Mouse (Mus musculus) CH12.LX (cell line): Measurements from ENCODE around the gene Pdzd3. TPM values are rescaled to one million over a fixed set of nuclear protein-coding genes. Genes with fewer than 3 reads are reported as not detected.

Experiments
- DNase-seq: peaks from one replicate; pipeline ENCODE4 v3.0.0-alpha.2; 2013; ENCODE audit errors: extremely low read depth
- H3K27ac ChIP-seq: 2 replicates; pipeline ENCODE4 v1.5.1; 2012; ENCODE audit warnings: low read depth, mild to moderate bottlenecking, control low read depth, moderate library complexity; ENCODE audit not compliant: insufficient read depth
- H3K27me3 ChIP-seq: replicated peaks from 2 replicates; pipeline ENCODE3; 2012; ENCODE audit warnings: inconsistent platforms
- H3K36me3 ChIP-seq, 2 experiments: replicated peaks in 1 of 2; 2 replicates each; pipeline versions ENCODE3 to v1.6.1; 2012; ENCODE audit warnings: inconsistent platforms in 1 of 2, low read length in 1 of 2, mild to moderate bottlenecking in 1 of 2, mixed read lengths in 1 of 2, moderate library complexity in 1 of 2; ENCODE audit not compliant: control insufficient read depth in 1 of 2, insufficient read depth in 1 of 2
- H3K4me1 ChIP-seq, 2 experiments: 2 replicates each; pipeline ENCODE4 v1.6.1; 2012; ENCODE audit warnings: inconsistent platforms in 1 of 2, moderate library complexity in 1 of 2; ENCODE audit not compliant: insufficient read depth in 2 of 2, control insufficient read depth in 1 of 2
- H3K4me2 ChIP-seq: 2 replicates; pipeline ENCODE4 v1.6.1; 2012; ENCODE audit warnings: low read depth, mild to moderate bottlenecking, control low read depth; ENCODE audit not compliant: poor library complexity, insufficient read depth, severe bottlenecking
- H3K4me3 ChIP-seq, 3 experiments: fragments of 150-350 bp in 1 of 3; sonication (generic) in 1 of 3; replicated peaks in 1 of 3; 2 replicates each; pipeline versions ENCODE3 to v1.5.1; 2011 to 2012; ENCODE audit warnings: low read depth in 2 of 3, low read length in 2 of 3, mild to moderate bottlenecking in 2 of 3, moderate library complexity in 2 of 3, control low read depth in 1 of 3, improper control_type of control experiment in 1 of 3, inconsistent platforms in 1 of 3, mixed read lengths in 1 of 3; ENCODE audit not compliant: poor library complexity in 1 of 3
- H3K79me2 ChIP-seq: replicated peaks from 2 replicates; pipeline ENCODE4 v1.6.1; 2012; ENCODE audit warnings: mild to moderate bottlenecking, moderate library complexity; ENCODE audit not compliant: control insufficient read depth, poor library complexity, insufficient read depth, severe bottlenecking; ENCODE audit errors: extremely low read depth
- H3K9ac ChIP-seq: 2 replicates; pipeline ENCODE4 v1.6.1; 2012; ENCODE audit warnings: low read depth, mild to moderate bottlenecking, control low read depth, moderate library complexity; ENCODE audit not compliant: insufficient read depth
- H3K9me3 ChIP-seq: replicated peaks from 2 replicates; pipeline ENCODE3; 2012; ENCODE audit warnings: low read length, inconsistent platforms, mixed read lengths
- BHLHE40 ChIP-seq: IDR thresholded peaks from 2 replicates; pipeline ENCODE4 v1.6.1; 2011; ENCODE audit warnings: mild to moderate bottlenecking, low read depth, low read length, improper control_type of control experiment
- CHD1 ChIP-seq: IDR thresholded peaks from 2 replicates; pipeline ENCODE4 v1.6.1; 2012; ENCODE audit warnings: low read depth, low read length, improper control_type of control experiment, inconsistent platforms
- CHD2 ChIP-seq: IDR thresholded peaks from 2 replicates; pipeline ENCODE4 v1.6.1; 2011; ENCODE audit warnings: low read length, improper control_type of control experiment
- CTCF ChIP-seq, 2 experiments: IDR thresholded peaks in 1 of 2; conservative IDR thresholded peaks in 1 of 2; 2 replicates each; pipeline ENCODE4 v1.5.1; 2011 to 2012; ENCODE audit warnings: low read depth in 2 of 2, low read length in 2 of 2, improper control_type of control experiment in 1 of 2, inconsistent platforms in 1 of 2, mild to moderate bottlenecking in 1 of 2, moderate library complexity in 1 of 2
- EP300 ChIP-seq: IDR thresholded peaks from 2 replicates; pipeline ENCODE4 v1.6.1; 2011; ENCODE audit warnings: low read length, improper control_type of control experiment
- ETS1 ChIP-seq: conservative IDR thresholded peaks from 2 replicates; pipeline ENCODE4 v1.6.1; 2012; ENCODE audit warnings: low read depth, mild to moderate bottlenecking, inconsistent platforms, low read length, improper control_type of control experiment, moderate library complexity
- HCFC1 ChIP-seq: IDR thresholded peaks from 2 replicates; pipeline ENCODE4 v1.6.1; 2012; ENCODE audit warnings: low read depth, mild to moderate bottlenecking, inconsistent platforms, low read length, improper control_type of control experiment
- JUND ChIP-seq: conservative IDR thresholded peaks from 2 replicates; pipeline ENCODE4 v1.6.1; 2011; ENCODE audit warnings: low read depth, low read length, improper control_type of control experiment
- KAT2A ChIP-seq: IDR thresholded peaks from 2 replicates; pipeline ENCODE4 v1.6.1; 2012; ENCODE audit warnings: low read length, improper control_type of control experiment, inconsistent platforms; ENCODE audit not compliant: insufficient replicate concordance
- MAX ChIP-seq: IDR thresholded peaks from 2 replicates; pipeline ENCODE4 v1.6.1; 2011; ENCODE audit warnings: low read length, improper control_type of control experiment
- MEF2A ChIP-seq: IDR thresholded peaks from 2 replicates; pipeline ENCODE4 v1.6.1; 2014; ENCODE audit warnings: low read depth, mild to moderate bottlenecking, inconsistent platforms, low read length, improper control_type of control experiment, borderline replicate concordance
- MYC ChIP-seq: IDR thresholded peaks from 2 replicates; pipeline ENCODE4 v1.6.1; 2011; ENCODE audit warnings: low read depth, mild to moderate bottlenecking, improper control_type of control experiment, low read length
- NRF1 ChIP-seq: IDR thresholded peaks from 2 replicates; pipeline ENCODE4 v1.6.1; 2014; ENCODE audit warnings: low read depth, mild to moderate bottlenecking, inconsistent platforms, low read length, improper control_type of control experiment, moderate library complexity
- POLR2A ChIP-seq: IDR thresholded peaks from 2 replicates; pipeline ENCODE4 v1.6.1; 2011; ENCODE audit warnings: low read depth, mild to moderate bottlenecking, improper control_type of control experiment, low read length
- POLR2AphosphoS2 ChIP-seq: IDR thresholded peaks from 2 replicates; pipeline ENCODE4 v1.6.1; 2011; ENCODE audit warnings: low read depth, low read length, improper control_type of control experiment
- RAD21 ChIP-seq: IDR thresholded peaks from 2 replicates; pipeline ENCODE4 v1.6.1; 2011; ENCODE audit warnings: low read depth, mild to moderate bottlenecking, low read length, improper control_type of control experiment, moderate library complexity
- RCOR1 ChIP-seq: conservative IDR thresholded peaks from 2 replicates; pipeline ENCODE4 v1.6.1; 2012; ENCODE audit warnings: low read depth, mild to moderate bottlenecking, inconsistent platforms, low read length, improper control_type of control experiment
- SIN3A ChIP-seq: IDR thresholded peaks from 2 replicates; pipeline ENCODE4 v1.6.1; 2012; ENCODE audit warnings: low read length, improper control_type of control experiment, inconsistent platforms
- TBP ChIP-seq: conservative IDR thresholded peaks from 2 replicates; pipeline ENCODE4 v1.6.1; 2011; ENCODE audit warnings: low read depth, low read length, improper control_type of control experiment
- UBTF ChIP-seq: IDR thresholded peaks from 2 replicates; pipeline ENCODE4 v1.6.1; 2012; ENCODE audit warnings: low read depth, mild to moderate bottlenecking, inconsistent platforms, low read length, improper control_type of control experiment, moderate library complexity
- ZC3H11A ChIP-seq: IDR thresholded peaks from 2 replicates; pipeline ENCODE4 v1.6.1; 2012; ENCODE audit warnings: low read depth, mild to moderate bottlenecking, inconsistent platforms, low read length, improper control_type of control experiment
- ZKSCAN1 ChIP-seq: IDR thresholded peaks from 2 replicates; pipeline ENCODE4 v1.6.1; 2012; ENCODE audit warnings: low read depth, inconsistent platforms, low read length, improper control_type of control experiment, borderline replicate concordance
- dilution Hi-C: fragments of 300-500 bp; cut with MboI; formaldehyde crosslinking; loops from 2 replicates; pipeline ENCODE4 v1.14.3; 2020; ENCODE audit warnings: low sequenced_read_pairs; ENCODE audit not compliant: extremely low pct_unique_long_range_greater_than_20kb, extremely low pct_ligation_motif_present
- in situ Hi-C: fragments of 300-500 bp; cut with MboI; formaldehyde crosslinking; loops from 3 replicates; pipeline ENCODE4 v1.14.3; 2019; ENCODE audit warnings: low sequenced_read_pairs, low pct_ligation_motif_present, low pct_unique_long_range_greater_than_20kb, mixed read lengths
- polyA plus RNA-seq: library from polyadenylated mRNA; unstranded; fragments of >175 nt; gene quantifications from 2 replicates; pipeline ENCODE4 v1.2.1, GENCODE M21; 2012; ENCODE audit warnings: low read depth; ENCODE audit not compliant: insufficient read length
- total RNA-seq, 2 experiments: library from RNA; depleted of rRNA; stranded (reverse); fragments of 300-350 nt in 1 of 2; fragments of >200 nt in 1 of 2; gene quantifications; 2 replicates each; pipeline ENCODE4 v1.2.3; 2012 to 2014

Gene Pdzd3
- total and polyA plus RNA-seq, 3 experiments, result 0.09 to 0.21 (median 0.13) TPM

DNA sequence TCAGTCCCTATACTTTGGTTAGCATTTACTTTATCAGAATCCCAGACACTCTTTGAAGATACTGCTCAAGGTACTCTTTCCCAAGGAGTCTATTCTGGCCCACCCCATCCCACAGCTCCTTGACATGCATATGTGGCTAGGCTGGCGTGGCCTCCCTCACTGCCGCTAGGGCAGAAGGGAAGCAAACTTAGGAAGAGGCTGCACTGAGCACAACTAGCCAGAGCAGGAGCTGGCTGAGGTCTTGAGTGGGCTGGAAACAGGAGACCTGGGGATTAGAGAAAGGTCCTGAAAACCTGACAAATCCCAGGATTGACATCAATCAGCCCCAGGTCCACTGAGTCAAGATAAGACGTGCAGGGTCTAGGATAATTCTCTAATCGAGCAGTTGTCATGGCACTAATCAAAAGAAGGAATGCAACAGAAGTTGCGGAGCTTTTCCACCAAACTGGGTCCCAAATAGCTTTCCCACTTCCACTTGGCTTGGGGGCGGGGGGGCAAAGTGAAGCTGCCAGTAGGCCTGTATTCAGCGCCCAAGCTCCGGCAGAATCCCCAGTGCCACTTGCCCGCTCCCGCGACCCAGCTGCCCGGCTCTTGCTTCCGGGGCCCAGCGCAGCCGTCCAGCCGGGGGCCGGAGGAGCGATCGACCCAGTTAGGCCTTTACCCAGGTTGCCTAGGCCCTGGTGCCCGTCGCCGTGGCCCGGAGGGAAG is 16.2 kb upstream of the Pdzd3 start:
- peak overlapping the region; percentile 96 for H3K9ac ChIP-seq
- TF ChIP-seq ZC3H11A (no peak), UBTF (peak; percentile 84), JUND (no peak), CHD1 (peak; percentile 52; the same call in 1 of the 2 replicates), HCFC1 (no peak), RCOR1 (no peak), BHLHE40 (no peak), SIN3A (peak; percentile 19; the same call in 1 of the 2 replicates), CTCF (conservative IDR thresholded peaks at IDR 0.05 in 1 of 2, IDR thresholded peaks at IDR 0.05 in 1 of 2; ENCODE audit: low read depth in 2 of 2, low read length in 2 of 2) (no peak), POLR2A (no peak), NRF1 (no peak), MYC (0 out of 2 replicates have a peak, but pooled peaks have one; percentile 3), ETS1 (no peak)
- TF ChIP-seq, all 38 proteins: peak for 4
- no peaks in the 10 kb centered on the region for H3K9me3 ChIP-seq
- H3K27me3 ChIP-seq, result no peaks in the 10 kb centered on the region
- in situ Hi-C loops (loop anchor here (10.0 kb wide), 1 partner anchor 143 kb away; no protein-coding TSS in a partner anchor), dilution Hi-C loops (no loop called here)
- peaks cover 0 to 16% of the 10 kb centered on the region in 2 experiments; a peak in 3 of 4 replicates for H3K4me1 ChIP-seq
- H3K4me3 ChIP-seq, result peak overlapping the region; percentile 76 to 81 (median 79)
- peak overlapping the region; percentile 42 for H3K4me2 ChIP-seq
- H3K79me2 ChIP-seq, result no peaks in the 10 kb centered on the region
- peak; percentile 25 for DNase-seq
- peaks cover 14 to 32% of the 10 kb centered on the region in 2 experiments for H3K36me3 ChIP-seq
- peak overlapping the region; percentile 44; the same call in 1 of the 2 replicates for H3K27ac ChIP-seq

DNA sequence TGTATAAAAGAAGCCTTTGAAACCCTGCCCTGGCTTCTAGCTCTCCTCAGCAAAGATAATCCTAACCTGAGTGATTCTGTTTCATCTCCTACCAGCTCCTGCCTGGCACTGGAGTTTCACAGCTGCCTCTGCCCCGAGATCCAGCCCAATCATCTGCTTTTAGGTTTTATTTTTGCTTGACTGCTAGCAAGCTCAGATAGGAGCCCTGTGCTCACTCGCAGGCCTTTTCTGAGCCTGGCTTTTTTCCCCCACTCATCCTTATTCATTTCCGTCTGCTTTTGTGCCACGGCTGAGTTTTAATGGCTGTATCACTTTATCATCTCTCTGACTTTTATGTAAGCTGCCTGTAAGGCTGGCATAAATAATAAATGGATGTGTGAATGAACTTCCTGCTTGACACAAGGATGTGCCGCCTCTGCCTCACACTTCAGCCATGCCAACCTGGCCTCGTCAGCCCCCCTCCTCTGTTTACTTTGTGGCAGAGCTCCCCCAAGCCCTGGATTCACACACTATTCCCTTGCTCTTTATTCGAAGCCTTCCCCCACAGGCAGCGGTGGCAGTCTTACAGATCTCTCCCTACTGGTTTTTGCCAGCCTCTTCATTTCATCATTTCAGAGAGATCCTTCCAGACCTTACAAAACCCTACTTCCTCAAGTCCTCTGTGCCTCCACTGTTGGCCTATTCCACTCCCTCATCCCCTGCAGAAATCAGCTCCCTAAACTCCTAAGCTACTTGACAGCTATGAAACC is 15.4 kb upstream of the Pdzd3 start:
- no peak overlapping the region; the same call in 1 of the 2 replicates for H3K4me2 ChIP-seq

More for the DNA sequence above, 15.4 kb upstream of the Pdzd3 start:
- Histone ChIP-seq H3K4me1 (peaks cover 0 to 16% of the 10 kb centered on the region in 2 experiments; a peak in 3 of 4 replicates), H3K79me2 (no peaks in the 10 kb centered on the region), H3K27ac (no peak overlapping the region), H3K36me3 (peaks cover 21 to 41% of the 10 kb centered on the region in 2 experiments), H3K9me3 (no peaks in the 10 kb centered on the region), H3K4me3 (peak overlapping the region in 2 of 3 experiments; percentile 76 to 79), H3K27me3 (no peaks in the 10 kb centered on the region), H3K9ac (peak overlapping the region; percentile 96)
- in situ Hi-C loops (loop anchor here (10.0 kb wide), 1 partner anchor 142 kb away; no protein-coding TSS in a partner anchor), dilution Hi-C loops (no loop called here)
- no peak for DNase-seq
- TF ChIP-seq MEF2A, result no peak
- TF ChIP-seq CHD1, result no peak
- no peak for TF ChIP-seq KAT2A
- TF ChIP-seq MAX, result no peak
- TF ChIP-seq POLR2A, result no peak
- TF ChIP-seq JUND, result no peak
- TF ChIP-seq UBTF, result no peak
- TF ChIP-seq POLR2AphosphoS2, result no peak
- TF ChIP-seq RAD21, result no peak
- no peak for TF ChIP-seq TBP
- TF ChIP-seq HCFC1, result no peak
- no peak for TF ChIP-seq RCOR1
- no peak for TF ChIP-seq EP300
- TF ChIP-seq CHD2, result no peak
- no peak for TF ChIP-seq ZKSCAN1
